Mouse (Mus musculus) liver (tissue): ENCODE measurements at regions not wholly inside any gene's neighbourhood (a gene's known extent, or its start where the extent isn't known, plus 50 kb on each side); places are given as distances from the start of the nearest gene placed in this dataset.

Source experiments
- DNase-seq: peaks from one replicate; pipeline ENCODE4 v3.0.0-alpha.2; 2020; ENCODE audit warnings: mixed read lengths

- no peak for DNase-seq
Measured at GRCm38 (mm10) chr8:91865361-91865760, 63.5 kb upstream of the Irx3 start.

DNA sequence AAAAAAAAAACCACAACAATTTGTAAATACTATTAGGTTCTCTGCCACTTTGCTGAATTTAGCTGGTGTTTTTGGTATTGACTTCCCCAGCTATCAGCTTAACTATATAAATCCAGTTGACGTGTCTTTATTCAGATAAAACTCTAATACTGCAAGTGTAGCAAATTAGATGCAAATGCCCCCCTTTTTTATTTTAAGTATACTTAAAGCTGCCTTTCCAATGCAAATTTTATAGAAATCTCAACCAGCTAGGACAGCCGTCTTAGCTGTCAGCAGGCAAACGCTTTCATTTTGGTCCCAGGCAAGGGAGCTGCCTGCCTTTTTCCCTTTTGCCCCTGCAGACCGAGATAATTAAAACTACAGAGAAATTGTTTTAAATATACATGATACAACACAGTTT is 61.6 kb upstream of the Irx3 start:
- no peak for DNase-seq

- DNase-seq, result no peak
Measured at GRCm38 (mm10) chr8:91855881-91856280, 54.0 kb upstream of the Irx3 start.

GRCm38 (mm10) chr8:91854369-91854768 is 52.5 kb upstream of the Irx3 start:
- DNase-seq, result no peak

- DNase-seq, result no peak
Measured at GRCm38 (mm10) chr8:91853803-91854202, 51.9 kb upstream of the Irx3 start.

DNA sequence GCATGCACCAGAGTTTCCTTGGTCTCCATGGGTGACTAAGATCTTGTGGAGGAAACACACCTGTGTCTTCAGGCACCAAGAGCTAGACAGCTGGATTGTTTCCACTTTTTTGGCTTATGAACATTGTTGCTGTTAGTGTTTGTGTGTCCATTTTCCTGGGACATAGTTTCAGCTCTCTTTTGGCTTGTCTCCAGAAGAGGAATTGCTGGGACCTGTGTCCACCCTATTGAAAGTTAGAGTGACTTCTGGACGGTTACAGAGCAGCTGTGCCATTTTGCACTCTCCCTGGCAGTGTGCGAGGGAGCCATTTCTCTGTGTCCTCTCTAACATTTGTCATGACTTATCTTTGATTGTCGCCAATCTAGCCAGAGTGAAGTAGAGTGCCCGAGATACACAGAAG is 51.5 kb upstream of the Irx3 start:
- DNase-seq, result no peak
